Mouse (Mus musculus): ENCODE measurements around the gene Dmwd.

- no peak for TF ChIP-seq CTCF (IDR thresholded peaks at IDR 0.05; ENCODE audit: borderline replicate concordance, insufficient read depth, low read depth, low read length)
- no peak for TF ChIP-seq POLR2A (IDR thresholded peaks at IDR 0.05; ENCODE audit: borderline replicate concordance, insufficient read depth, low read length)
Observed at GRCm38 (mm10) chr7:19129396-19129795, 53.4 kb downstream of the Dmwd start.

All from cerebellum, adult 2 months (tissue).